Mouse (Mus musculus): ENCODE measurements around the gene Eif3g. TPM values are rescaled to one million over a fixed set of nuclear protein-coding genes. Genes with fewer than 3 reads are reported as not detected.

The Eif3g gene
- polyA plus RNA-seq, 1 experiment, result 99.1 TPM

DNA sequence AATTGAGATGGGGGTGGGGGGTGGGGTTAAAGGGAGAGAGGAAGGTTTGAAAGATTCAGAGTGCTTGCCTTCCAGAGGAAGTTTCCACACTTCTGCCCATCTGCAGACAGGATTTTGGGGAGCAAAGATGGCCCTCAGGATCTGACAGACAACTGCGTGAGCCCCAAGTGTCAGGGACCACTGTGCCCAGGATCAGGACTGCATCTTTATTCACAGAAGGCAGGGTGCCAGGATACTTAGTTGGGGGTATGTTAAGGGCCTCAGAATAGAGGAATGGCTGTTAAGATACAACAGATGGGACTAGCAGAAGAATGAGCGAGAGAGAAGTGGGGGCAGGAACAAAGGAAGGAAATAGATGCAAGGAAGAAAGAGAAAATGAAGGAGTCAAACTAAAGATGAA lies 11.9 kb downstream of the Eif3g start:
- no peak overlapping the region for H3K27ac ChIP-seq (ENCODE audit: control insufficient read depth, insufficient read depth, low read depth, low read length, poor library complexity)
- TF ChIP-seq POLR2A (IDR thresholded peaks at IDR 0.05; ENCODE audit: borderline replicate concordance, control insufficient read depth, low read depth, low read length) (no peak), CTCF (IDR thresholded peaks at IDR 0.05; ENCODE audit: control insufficient read depth, insufficient read depth, low read length) (no peak)
- WGBS, result 77% methylated on average over 2 of the region's 2 CpGs
- peaks cover 2% of the 10 kb centered on the region; the same call in 1 of the 2 replicates for H3K4me1 ChIP-seq (ENCODE audit: control insufficient read depth, insufficient read depth, low read length)
- no peak overlapping the region for H3K4me3 ChIP-seq (replicated peaks; ENCODE audit: control insufficient read depth, low read depth, low read length)

DNA sequence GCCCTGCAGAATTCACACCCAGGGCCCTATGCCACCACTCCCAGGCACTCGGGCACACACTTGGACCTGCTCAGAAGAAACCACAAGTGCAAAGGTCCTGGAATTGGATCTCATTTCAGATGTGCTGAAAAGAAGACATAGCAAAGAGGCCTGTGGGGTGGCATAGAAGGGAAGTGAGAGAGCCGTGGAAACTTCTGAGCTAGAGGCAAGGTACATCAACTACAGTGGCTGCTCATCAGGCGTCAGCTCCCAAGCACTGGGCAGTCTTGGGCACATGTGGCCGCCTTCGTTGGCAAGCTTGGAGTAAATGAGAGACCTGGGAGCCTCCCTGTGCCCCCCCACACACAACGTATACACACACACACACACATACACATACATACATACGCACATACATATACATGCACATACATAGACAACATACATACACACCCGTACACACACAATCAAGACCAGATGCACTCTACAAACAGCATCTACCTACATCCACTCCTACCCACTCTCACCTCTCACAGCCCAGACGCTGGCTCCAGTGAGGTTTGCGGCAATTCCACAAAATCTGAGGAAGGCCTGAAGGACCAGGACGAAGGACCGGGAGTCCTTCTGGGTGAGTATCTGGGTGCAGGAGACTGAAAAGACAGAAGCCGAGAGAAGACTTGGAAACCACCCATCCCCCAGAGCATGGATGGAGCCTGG lies 19.2 kb downstream of the Eif3g start, which contains the start of gene Angptl6:
Angptl6 (minus strand) TSS at position 631 of the 696 bp plus-strand sequence.
- Histone ChIP-seq H3K27ac (ENCODE audit: control insufficient read depth, insufficient read depth, low read depth, low read length, poor library complexity) (peak within 1 kb of the TSS; percentile 69), H3K4me1 (ENCODE audit: control insufficient read depth, insufficient read depth, low read length) (no peaks in the 10 kb centered on the region; the same call in 1 of the 2 replicates), H3K4me3 (replicated peaks; ENCODE audit: control insufficient read depth, low read depth, low read length) (peak within 1 kb of the TSS; percentile 63)
- TF ChIP-seq CTCF (IDR thresholded peaks at IDR 0.05; ENCODE audit: control insufficient read depth, insufficient read depth, low read length) (0 out of 2 replicates have a peak, but pooled peaks have one; percentile 4), POLR2A (IDR thresholded peaks at IDR 0.05; ENCODE audit: borderline replicate concordance, control insufficient read depth, low read depth, low read length) (no peak)
- WGBS, result 83% methylated on average over 13 of the region's 13 CpGs

DNA sequence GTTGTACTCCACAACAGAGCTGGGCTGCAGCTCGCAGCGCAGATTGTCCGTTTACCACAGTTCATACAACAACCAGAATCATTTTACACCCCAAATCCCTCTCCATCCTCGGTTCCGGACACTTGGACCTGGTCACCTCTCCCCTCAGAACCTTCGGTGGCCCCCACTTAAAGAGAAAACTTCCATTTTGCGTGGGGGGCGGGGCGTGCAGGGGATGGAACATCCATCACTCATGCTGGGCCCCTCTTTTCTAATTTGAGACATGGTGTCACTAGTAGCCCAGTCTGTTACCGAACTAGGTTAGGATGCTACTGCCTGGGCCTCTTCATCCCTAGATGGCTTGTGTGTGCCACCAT lies 19.7 kb downstream of the Eif3g start:
- WGBS, result 20% methylated on average over 10 of the region's 10 CpGs
- no peaks in the 10 kb centered on the region; the same call in 1 of the 2 replicates for H3K4me1 ChIP-seq (ENCODE audit: control insufficient read depth, insufficient read depth, low read length)
- peak overlapping the region; percentile 63 for H3K4me3 ChIP-seq (replicated peaks; ENCODE audit: control insufficient read depth, low read depth, low read length)
- TF ChIP-seq CTCF (IDR thresholded peaks at IDR 0.05; ENCODE audit: control insufficient read depth, insufficient read depth, low read length) (no peak), POLR2A (IDR thresholded peaks at IDR 0.05; ENCODE audit: borderline replicate concordance, control insufficient read depth, low read depth, low read length) (no peak)
- H3K27ac ChIP-seq (ENCODE audit: control insufficient read depth, insufficient read depth, low read depth, low read length, poor library complexity), result peak overlapping the region; percentile 69

DNA sequence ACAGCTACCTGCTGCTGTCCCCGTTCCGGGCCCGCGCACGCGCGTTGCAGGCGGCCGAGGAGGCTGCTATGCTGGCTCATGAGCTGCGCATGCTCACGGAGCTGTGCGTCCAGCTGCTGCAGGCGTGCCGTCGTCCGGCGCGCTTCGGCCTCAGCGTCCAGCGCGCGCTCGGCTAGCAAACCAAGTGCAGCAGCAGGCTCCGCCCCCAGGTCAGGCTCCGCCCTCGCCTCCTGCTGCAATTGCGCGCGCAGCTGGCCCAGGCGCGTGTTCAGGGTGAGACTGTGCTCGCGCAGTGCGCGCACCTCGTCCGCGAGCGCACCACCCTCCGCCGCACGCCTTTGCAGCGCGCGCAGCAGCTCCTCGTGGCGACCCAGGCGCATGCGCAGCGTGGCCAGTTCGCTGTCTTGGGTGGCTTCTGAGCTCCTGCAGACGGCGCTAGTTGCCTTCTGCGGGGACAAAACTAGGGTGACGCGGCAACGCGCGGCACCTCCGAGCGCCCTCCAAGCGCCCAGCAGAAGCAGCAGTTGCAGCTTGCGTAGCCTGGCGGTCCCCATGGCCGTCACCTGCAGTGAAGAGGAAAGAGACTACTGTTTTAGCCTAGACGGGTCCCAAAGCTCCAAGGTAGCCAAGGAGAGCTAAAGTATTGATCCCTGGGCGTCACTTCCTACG lies 20.2 kb downstream of the Eif3g start:
- WGBS, result under 1% methylated on average over 69 of the region's 69 CpGs

DNA sequence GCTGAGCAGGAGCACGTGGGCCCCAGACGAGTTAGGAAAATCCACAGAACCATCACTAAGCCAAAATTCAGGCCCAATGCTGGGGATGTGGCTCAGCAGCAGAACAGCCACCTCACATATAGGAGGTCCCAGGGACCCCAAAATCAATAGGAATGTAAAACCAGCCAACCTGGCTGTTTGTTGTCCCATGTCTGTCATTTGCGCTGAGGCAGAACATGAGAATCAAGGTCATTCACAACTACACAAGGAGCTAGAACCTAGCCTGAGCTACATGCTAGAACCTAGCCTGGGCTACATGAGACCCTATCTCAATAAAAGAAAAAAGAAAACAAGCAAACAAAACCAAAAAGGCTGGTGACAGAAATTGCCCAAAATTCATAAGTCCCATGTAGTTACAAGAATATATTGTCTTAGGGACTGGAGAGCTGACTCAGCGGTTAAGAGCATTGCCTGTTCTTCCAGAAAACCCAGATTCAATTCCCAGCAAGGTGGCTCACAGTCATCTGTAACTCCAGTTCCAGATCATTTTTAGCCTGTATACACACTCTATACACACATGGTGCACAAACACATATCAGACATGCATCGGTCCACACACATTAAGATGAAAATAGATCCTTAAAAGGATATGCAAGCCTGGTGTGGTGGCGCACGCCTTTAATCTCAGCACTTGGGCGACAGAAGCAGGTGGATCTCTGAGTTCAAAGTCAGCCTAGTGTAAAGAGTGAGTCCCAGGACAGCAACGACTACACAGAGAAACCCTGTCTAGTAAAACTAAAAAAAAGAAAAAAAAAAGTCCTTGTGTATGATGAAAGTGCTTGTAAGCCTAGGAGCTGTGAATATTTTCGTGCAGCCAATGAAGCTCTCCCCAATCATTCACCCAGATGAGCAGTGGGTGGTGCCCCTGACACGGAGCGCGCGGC lies 21.0 kb downstream of the Eif3g start:
- H3K4me1 ChIP-seq (ENCODE audit: control insufficient read depth, insufficient read depth, low read length), result no peaks in the 10 kb centered on the region; the same call in 1 of the 2 replicates
- TF ChIP-seq POLR2A (IDR thresholded peaks at IDR 0.05; ENCODE audit: borderline replicate concordance, control insufficient read depth, low read depth, low read length), result no peak
- no peak for TF ChIP-seq CTCF (IDR thresholded peaks at IDR 0.05; ENCODE audit: control insufficient read depth, insufficient read depth, low read length)
- peak overlapping the region; percentile 63 for H3K4me3 ChIP-seq (replicated peaks; ENCODE audit: control insufficient read depth, low read depth, low read length)
- WGBS, result 33% methylated on average over 14 of the region's 14 CpGs
- peak overlapping the region; percentile 35 for H3K27ac ChIP-seq (ENCODE audit: control insufficient read depth, insufficient read depth, low read depth, low read length, poor library complexity)

More for the DNA sequence above, 20.2 kb downstream of the Eif3g start:
- TF ChIP-seq POLR2A (IDR thresholded peaks at IDR 0.05; ENCODE audit: borderline replicate concordance, control insufficient read depth, low read depth, low read length) (peak; percentile 83; the same call in 1 of the 2 replicates), CTCF (IDR thresholded peaks at IDR 0.05; ENCODE audit: control insufficient read depth, insufficient read depth, low read length) (peak; percentile 67)
- Histone ChIP-seq H3K4me3 (replicated peaks; ENCODE audit: control insufficient read depth, low read depth, low read length) (peak overlapping the region; percentile 63), H3K27ac (ENCODE audit: control insufficient read depth, insufficient read depth, low read depth, low read length, poor library complexity) (peak overlapping the region; percentile 69), H3K4me1 (ENCODE audit: control insufficient read depth, insufficient read depth, low read length) (no peaks in the 10 kb centered on the region; the same call in 1 of the 2 replicates)

DNA sequence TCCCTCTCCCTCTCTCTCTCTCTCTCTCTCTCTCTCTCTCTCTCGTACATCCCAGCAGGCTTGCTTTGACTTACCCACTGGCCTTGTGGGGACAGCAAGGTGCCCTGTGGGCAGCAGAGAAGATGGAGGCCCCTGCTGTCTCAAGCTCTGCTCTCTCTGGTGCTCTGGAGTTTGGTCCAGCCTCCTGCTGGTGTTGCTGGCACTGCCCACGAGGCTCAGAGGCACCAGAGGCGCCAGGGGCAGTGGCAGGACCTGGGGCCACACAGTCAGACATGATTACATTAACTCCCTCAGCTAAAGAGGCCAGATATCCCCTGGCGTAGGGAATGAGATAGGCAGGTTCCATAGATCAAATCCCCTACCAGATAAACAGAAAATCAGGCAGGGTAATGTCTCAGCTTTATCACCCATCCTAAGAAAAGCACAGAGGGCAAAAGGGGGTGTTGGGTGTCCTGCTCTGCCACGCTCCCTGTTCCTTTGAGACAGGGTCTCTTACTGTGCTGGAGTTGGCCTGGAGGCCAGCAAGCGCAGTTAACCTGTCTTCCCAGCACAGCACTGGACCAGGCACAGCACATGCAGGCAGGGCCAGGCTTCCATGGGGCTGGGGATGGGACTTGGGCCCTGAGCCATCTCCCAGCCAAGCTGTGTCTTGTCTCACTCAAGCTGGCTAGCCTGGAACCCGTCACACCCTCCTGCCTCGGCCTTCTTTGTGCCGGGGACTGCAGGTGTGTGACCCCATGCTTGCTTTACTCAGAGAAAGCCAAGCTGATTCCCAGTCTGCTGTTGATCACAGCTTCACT lies 21.9 kb downstream of the Eif3g start:
- H3K4me3 ChIP-seq (replicated peaks; ENCODE audit: control insufficient read depth, low read depth, low read length), result no peak overlapping the region
- no peak for TF ChIP-seq CTCF (IDR thresholded peaks at IDR 0.05; ENCODE audit: control insufficient read depth, insufficient read depth, low read length)
- TF ChIP-seq POLR2A (IDR thresholded peaks at IDR 0.05; ENCODE audit: borderline replicate concordance, control insufficient read depth, low read depth, low read length), result no peak
- no peak overlapping the region for H3K27ac ChIP-seq (ENCODE audit: control insufficient read depth, insufficient read depth, low read depth, low read length, poor library complexity)
- 77% methylated on average over 8 of the region's 9 CpGs for WGBS
- H3K4me1 ChIP-seq (ENCODE audit: control insufficient read depth, insufficient read depth, low read length), result no peaks in the 10 kb centered on the region; the same call in 1 of the 2 replicates
